Mouse (Mus musculus) CH12F3 (cell line): ENCODE data around the gene Hs6st2.

Source experiments
- in situ Hi-C: fragments of 300-500 bp; cut with MboI; formaldehyde crosslinking; loops from 2 replicates; pipeline ENCODE4 v1.14.3; 2020; ENCODE audit warnings: low sequenced_read_pairs

Hs6st2 gene

DNA sequence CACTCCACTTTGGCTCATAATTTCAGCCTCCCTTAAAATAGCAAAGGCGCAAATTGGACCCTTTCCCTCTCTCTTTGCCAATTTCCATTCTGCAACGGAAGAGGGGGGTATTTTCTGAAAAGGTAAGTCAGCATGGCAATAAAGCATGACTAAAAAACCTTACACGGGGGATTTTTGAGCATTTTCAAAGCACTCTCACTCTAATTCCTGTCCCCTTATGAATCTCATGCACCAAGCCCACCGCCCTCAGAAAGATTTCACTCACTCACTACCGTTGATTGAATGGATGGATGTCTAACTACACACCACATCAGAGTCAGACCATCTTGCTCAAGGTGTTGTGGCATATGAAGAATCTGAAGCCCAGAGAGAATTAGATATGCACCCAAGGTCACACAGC is at the start of gene Hs6st2:
Hs6st2 (minus strand) TSS at position 101 of the 400 bp plus-strand sequence.
- in situ Hi-C loops, result no loop called here

DNA sequence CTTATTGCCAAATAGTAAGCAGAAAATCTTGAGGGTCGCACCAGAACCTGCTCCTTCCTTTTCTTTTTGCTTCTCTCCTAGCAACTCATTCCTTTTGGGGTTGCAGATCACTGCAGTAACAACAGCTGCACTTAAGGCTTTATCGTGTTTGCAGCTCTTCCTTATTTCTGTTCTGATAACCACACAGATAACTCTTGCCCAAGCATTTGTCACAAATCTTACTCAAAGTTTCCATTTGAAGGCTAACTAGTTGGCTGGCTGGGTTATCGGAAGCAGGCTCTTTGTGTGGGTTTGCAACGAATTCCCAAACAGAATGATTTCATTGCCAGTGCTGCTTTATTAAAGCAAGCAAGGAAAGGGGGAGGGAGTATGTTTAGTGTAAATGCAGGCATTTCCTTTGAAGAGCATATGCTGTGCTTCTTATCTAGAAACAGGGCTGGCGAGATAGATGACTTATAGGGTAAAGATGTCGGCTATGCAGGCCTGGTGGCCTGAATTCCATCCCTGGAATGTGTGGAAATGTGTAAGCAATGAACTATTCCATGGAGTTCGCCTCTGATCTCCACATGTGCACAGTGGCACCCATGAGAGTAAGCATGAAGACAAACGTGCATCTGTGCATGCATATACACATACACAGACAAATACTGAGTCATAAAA is 32.6 kb upstream of the Hs6st2 start:
- in situ Hi-C loops, result no loop called here

DNA sequence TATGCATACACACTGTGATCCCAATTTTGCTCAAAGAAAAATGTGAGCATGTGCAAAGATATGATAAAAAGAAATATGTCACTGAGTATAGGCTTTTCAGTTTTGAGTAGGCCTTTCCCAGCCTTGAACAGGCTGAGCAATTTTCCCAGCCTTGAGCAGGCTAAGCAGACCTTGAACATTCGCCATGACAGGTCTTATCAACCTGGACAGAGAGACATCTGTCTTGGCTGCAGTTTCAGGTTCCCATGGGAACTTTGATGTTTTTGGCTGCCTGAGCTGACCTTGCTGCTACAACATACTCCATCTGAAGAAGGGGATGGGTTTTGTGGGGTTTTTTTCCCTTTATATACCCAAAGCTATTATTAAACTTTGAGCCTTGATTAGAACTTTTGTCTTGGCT is 31.3 kb upstream of the Hs6st2 start:
- in situ Hi-C loops, result no loop called here

DNA sequence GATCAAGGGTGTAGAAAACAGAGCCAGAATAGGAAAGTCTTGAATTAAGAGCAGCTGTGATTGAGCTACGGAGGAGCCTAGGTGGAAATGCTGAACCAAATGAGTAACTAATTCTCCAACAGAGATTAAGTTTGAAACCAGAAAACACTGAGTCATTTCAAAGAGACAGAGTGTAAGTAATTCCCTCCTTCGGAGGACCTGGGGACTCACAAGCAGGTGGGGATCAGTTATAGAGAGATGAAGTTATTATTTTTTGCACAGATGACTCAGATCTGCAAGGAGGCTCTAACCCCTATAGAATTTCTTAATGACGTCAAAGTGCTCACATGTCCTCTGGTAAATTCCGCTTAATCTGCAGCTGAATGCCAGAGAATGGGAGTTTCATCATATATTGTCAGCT is 21.2 kb upstream of the Hs6st2 start:
- in situ Hi-C loops, result no loop called here

DNA sequence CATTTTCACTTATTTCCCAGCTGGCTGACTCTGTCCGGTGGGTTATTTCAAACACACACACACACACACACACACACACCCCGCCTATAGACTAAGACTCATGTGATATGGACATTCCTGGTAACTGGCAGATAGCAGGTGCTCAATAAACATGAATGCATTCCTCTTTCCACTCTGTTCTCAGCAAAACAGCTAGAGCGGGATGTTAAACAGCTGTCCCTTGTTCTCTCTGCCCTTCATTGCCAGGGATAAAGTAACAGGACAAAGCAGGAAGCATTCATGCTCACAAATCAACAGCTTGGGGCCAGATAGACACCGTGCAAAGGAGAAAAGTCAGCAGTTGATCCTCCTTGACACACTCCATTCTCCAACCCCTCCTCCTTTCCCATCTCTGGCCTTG is 17.4 kb upstream of the Hs6st2 start:
- in situ Hi-C loops, result no loop called here

DNA sequence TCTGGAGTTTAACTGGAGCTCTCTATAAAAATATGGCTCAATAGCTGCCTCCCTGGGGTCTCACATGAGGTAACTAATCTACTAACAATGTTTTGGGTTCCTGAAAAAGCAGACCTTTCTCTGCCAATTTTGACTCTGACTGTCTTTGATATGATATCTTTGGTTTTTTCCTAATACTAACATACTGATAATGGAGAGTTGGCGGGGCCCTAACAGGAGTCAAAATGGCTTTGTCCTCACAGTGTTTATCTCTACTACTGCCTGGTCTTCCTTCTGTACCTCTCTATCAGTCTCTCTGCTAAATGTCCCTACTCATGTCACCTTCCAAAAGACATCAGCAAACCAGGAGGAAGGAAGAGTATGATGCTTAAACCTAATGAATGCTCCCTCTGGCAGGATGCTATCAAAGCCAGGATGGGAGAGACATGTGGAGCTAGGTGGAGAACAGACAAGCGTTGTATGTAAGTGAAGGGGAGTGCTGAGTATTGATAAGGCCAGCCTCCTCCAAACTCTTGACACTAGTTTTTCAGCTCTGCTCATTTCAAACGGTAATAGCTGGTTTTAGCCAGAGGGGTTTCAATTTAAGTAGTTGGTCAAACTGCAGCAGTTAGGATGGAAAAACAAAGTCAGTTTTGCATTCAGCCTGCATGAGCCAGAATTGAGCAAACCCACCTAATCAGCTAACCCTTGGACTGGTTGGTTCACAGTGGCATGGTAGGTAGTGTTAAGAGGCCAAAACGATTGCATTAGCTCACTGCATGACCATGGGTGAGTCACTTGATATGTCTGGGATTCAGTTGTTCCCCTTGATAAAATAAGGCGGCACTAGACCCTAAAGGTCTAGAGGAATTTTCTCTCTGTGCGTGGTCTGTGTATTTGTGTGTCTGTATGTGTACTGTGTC is 4.6 kb upstream of the Hs6st2 start:
- in situ Hi-C loops, result no loop called here

DNA sequence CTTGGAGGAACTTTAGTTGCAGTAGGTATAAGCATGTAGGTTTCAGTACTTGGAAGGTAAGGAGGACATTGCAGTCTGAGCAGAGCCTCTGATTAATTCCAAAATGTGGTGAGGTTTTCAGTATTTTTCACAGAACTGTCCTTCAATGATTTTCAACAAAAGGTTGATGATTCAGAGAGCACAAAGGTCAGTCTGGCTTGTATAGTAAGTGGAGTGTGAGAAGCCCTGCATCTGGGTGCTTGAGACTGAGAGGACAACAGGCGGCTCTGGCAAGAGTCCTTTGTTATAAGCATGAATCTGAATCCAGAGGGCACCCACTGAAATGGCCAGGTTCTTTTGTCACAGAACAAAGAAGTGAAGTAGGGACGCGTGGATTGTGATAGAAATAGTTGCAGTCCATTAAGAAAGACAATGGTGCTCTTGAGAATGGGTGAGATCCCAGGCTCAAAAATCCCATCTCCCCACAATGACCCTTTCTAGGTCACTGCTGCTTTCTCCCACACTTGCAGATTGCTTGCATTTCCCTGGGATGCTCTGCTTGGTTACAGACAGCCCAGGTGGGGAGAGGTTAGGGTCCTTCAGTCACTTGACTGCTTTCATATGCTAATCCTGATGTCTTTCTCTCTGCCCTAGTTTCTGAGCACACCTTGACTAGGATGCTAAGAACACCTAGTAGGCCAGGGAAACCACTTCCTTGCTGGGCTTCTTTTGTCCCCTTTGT is 2.8 kb upstream of the Hs6st2 start:
- in situ Hi-C loops, result no loop called here

DNA sequence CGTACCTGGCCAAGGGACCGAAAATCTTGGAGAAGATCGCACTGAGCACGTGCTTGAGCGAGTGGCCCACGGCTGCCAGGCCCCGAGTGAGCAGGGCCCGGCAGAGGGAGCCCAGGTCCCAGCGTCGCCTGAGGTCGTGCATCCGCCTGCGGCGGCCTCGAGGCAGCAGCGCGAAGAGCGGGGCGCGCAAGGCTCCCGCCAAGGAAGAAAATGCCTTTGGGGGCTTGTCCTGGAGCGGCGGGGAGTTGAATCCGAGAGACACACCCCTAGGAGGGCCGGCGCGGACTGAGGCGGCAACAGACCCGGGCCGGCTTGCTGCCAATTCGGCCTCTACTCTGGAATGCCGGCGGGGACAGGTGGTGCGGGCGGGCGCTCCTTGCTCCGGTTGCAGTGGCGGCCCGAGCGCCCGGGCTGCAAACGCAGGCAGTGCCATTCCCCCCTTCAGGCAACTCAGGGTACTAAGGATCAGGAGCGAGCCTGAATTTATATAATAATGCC is 437 bp downstream of the Hs6st2 start:
- in situ Hi-C loops, result no loop called here

DNA sequence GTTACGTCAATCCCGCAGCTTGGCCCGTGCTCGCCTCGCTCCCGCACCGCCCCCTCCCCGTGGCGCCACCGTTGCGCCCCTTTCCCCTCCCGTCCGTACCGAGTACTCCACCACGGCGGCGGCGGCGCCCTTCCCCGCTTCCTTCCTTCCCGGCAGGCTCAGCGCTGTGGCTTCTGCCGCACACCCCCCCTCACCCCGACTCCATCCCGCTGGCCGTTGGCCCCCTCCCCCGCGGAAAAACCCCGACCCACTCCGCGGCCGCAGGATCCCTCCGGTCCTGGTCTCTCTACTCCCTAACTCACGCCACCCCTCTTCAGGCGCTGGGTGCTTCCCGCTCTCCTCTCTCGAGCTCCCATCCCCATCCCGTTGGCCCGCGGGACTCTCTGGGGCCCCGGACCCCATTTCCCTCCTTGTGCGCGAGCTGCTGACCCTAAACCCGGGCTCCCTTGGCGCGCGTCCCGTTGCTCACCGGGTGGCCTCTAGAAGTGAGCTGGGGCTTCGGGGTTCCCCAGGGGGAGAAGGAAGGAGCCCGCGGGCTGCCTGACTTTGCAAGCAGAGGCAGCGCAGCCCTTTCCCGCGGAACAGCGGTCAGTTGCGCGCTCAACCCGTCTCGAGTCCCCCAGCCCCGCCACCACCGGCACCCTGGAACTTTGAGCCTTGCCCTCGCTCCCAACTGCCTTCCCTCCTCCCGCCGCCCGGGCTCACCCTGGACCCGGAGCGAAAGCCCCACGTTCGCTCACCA is 1.1 kb downstream of the Hs6st2 start:
- in situ Hi-C loops, result no loop called here

DNA sequence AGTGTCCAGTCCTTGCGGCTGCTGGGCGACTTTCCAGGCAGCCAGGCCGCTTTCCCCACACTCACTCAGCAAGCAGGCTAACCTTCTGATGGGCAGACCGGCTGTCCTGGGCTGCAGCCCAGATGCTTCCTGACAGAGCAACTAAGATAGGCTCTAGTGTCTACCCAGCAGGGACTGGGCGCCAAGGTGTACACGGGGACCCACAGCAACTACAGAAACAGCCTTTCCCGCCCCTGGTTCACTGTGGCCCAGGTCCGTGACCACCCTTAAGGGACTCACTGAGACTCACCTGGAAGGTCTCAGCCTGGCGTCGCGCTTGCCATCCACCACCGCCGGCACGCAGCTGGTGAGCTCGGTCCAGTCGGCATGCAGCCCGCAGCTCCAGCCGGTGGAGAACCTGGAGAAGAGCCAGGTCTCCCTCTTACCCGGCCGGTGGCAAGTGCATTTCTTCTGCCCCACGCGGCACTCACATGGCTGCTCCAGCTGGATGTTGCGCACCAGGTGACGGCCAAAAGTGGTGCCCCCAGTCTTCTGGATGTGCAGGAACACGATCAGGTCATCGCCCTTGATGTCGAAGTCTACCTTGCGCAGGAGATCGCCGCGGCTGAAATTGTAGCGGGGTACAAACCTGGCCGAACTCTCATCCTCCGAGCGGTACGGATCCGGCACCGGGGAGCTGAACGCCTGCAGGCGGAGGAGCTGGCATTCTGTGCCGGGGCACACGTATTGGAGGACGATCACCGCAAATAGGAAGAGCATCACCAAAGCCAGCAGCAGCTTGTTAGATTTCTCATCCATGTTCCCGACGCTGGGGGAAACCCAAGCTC is 1.8 kb downstream of the Hs6st2 start:
- in situ Hi-C loops, result no loop called here

DNA sequence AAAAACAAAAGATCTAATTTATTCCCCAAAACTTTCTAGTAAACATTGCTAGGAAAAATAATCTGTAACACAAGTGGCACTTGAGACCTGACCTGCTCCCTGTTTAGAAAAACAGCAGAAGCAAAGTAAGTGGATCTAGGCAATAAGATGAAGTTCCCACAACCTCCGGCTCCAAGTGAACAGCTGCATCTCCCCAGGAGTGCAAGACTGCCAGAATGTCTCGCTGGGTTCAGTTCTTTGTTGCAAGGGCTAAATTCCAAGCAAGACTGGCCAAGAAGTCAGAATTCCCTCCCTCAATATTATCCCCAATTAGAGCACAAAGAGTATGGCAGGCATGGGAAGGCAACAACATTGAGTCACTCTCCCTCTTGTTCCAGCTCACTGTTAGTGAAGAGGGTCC is 23.4 kb downstream of the Hs6st2 start:
- in situ Hi-C loops, result no loop called here

DNA sequence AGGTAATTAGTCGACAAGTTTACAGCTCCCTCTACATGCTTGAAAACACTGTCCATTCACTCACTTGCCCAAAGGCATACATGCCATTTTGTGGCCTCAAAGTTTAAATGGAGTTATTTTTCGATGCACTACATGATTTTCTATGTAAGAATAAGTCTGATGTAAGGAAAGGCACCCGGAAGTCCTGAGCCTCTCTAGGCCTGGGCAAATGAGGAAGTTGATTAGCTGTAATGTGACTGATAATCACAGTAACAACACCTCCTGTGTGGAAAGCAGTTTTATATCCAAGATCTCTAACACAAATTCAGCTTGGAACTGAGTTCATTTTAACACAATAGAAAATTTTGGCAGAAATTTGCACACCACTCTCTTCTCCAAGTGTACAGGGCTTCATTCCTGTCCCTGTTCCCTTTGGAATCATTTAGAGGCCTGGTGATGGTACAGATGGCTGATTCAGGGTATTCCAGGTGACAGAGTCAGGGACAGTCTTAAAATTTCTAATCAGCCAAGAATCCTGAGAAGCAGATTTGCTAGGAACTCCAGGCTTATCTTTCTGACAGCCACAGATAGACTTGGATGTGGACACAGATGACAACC is 38.9 kb downstream of the Hs6st2 start:
- in situ Hi-C loops, result no loop called here

DNA sequence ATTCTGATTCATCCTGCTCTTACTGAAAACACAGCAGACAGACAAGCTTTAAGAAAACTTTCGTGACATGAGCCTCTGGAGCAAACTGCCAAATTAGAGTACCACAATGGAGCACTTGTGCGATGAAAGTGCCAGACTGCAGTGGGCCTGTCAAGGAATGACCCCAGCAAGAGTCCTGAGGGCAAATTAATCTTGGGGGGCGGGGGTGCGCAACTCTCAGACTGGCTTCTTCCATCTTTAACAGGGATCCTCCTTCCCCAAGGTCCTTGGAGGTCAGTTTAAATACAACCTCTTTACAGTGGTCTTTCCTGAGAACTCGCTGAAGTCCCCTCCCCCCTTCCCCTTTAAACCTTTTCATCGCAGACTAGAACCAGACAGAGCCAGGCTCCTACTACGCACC is 45.9 kb downstream of the Hs6st2 start:
- in situ Hi-C loops, result no loop called here

DNA sequence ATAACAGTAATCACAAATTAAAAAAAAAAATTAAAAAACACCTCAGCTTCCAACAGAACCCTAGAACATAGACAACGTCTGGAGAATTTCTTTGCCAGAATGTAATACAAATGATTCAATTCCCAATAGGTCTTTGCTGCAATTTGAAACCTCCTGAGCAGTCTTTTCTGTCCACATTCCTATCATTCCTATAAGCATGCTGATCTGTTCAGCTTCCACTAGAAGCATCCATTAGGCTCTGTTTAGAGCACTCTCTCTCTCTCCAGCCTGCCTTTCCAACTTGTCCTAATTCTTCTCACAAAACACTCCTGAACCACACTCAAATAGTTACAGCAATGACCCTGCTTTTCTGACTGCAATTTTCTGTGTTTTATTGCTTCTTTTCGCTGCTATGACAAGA is 50.3 kb downstream of the Hs6st2 start:
- in situ Hi-C loops, result no loop called here

DNA sequence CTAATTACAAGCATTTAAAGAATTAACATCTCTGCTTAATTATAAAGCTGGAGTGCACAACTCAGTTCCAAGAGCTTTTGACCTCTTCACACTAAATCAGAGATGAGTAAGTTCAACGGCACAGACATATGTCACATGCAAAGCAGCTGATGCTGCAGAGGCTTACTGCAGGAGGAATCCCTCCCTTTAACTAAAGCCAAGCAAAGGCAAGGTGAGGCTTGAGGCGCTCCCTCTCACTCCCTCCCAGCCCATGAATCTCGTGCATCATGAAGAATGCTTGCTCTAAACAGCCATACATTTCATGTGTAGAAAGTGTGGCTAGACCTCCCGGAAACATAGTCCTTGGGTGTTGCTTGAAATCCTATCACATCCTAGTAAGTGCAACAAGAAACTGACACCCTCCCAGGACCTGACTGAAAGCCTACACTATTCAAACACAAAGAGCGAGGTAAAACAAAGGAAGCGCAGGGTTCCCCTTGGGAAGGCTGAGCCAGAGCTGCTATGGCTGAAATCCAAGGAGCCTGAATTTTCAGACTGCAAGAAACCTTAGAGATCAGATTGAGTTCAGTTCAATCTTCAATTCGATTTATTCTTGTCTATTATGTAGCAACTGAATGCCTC is 67.2 kb downstream of the Hs6st2 start:
- in situ Hi-C loops, result no loop called here

DNA sequence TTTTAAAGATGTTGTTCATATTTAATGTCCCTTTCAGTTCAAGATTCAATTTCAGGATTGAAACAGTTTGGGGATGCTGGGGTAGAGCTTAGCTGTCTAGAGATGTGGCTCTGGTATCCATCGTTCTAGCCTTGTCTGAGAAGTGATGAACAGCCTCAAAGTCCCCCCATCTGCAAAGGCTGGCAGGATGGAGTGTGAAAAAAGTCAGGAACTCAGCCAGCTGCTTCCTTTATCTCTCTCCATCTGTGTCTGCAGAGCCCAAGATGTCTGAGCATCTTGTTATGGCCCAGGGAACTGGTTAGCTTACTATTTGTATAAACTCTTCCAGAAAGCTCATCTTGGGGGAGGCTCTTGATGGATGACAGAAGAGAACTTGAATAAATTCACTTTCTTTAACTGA is 70.9 kb downstream of the Hs6st2 start:
- in situ Hi-C loops, result no loop called here

DNA sequence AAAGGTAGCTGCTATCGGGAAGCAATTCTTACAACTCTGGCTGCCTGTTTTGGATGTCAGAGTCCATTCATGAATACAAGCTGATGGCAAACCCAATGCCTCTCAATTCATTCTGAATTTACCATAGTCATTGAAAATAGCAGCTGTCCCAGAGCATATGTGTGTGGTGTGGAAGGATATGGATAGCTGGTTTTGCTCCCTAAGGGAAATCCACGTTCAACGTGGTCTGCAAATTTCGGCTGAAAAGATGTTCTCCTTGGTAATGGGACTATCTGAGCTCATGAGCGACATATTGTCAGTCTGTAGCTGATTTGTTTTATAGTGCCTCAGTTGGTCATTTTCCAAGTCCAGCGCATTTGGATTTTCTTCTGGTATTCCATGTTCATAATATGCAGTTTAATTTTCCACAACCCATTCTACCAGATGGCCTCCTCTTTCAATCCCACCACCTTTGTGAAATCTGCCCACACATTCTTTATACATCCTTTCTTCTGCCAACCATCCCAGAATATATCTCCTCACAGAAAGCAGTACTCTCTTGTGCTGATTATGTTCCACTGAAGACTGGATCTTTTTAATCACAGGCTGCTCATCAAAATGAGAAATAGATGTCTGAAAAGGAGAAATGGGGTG is 75.3 kb downstream of the Hs6st2 start:
- in situ Hi-C loops, result no loop called here

DNA sequence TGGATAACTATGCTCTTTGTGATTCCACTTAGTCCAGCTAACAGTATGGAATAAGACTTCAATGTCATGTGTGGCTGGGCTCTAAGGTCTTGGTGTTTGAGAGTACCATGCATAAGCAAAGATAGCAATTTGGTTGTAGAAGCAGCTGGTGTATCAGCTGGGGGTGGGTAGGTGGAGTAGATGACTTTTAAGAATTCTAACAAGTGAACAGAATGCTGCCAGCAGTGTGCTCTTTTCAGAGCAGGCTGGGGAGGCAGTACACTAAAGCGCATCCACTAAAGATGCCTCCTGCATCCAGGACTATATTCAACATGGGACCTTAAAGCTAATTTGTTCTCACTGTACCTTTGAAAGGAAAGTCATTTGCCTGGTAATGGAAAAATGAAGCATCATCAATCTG is 88.9 kb downstream of the Hs6st2 start:
- in situ Hi-C loops, result no loop called here
